Mouse (Mus musculus) lung, postnatal 4 days (tissue): ENCODE data around the gene Zfp970.
"Not testable (repeated sequence)": the region's sequence is repeated elsewhere in the genome, so short reads cannot be mapped to it uniquely, and the experiment has no call there.

Experiments
- DNase-seq, 2 experiments: peaks; one replicate each; pipeline ENCODE4 v3.0.0; 2021

Zfp970 gene

GRCm38 (mm10) chr2:177464676-177465075 is at the start of gene Zfp970:
Gene Zfp970, plus strand, starts transcription at chr2:177464733.
- DNase-seq = peak; percentile 35 to 49

- not testable (repeated sequence) for DNase-seq
Observed at GRCm38 (mm10) chr2:177468222-177468621, 3.7 kb downstream of the Zfp970 start.

DNA sequence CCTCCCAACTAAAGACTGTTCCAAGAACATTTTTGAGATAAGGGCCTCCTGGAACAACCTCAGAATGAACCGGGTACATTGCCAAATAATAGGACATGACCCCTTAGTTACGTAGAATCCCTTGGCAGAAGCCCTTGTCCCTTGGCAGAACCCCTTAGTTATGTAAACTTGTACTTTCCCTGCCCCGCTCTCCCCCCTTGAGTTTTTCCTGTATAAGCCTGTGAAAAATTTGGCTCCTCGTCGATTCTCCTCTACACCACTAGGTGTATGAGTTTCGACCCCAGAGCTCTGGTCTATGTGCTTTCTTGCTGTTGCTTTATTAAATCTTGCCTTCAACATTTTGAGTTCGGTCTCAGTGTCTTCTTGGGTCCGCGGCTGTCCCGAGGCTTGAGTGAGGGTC is 7.7 kb downstream of the Zfp970 start:
- peak in 1 of 2 experiments; percentile 29 for DNase-seq

- not testable (repeated sequence) for DNase-seq
Observed at GRCm38 (mm10) chr2:177481971-177482370, 17.4 kb downstream of the Zfp970 start.

GRCm38 (mm10) chr2:177483238-177483948 is 18.9 kb downstream of the Zfp970 start:
- not testable (repeated sequence) for DNase-seq

DNA sequence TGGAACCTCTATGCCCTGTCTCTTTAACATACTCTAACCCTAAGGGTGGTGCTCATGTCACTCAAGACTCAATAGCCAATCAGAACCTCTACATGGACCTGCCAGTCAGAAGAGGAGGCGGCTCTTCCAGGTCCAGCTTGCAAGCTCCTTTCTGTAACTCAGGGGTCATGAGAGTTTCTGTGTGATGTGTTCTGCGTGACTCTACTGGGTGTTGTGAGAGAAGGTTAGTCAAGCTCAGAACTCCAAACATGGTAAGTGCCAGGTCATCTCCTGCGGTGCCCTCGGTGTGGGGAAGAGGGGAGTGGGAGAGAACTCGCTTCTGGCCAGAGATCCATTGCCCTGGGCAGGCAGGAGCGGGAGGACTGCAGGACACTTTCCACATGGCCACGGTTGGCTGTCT is 33.5 kb downstream of the Zfp970 start, which contains the start of gene Gm14403:
TSS of gene Gm14403 (plus strand) at position 149 of the 400 bp plus-strand sequence.
- DNase-seq = peak; percentile 54

GRCm38 (mm10) chr2:177499182-177499581 is 34.6 kb downstream of the Zfp970 start:
- DNase-seq = not testable (repeated sequence)

DNA sequence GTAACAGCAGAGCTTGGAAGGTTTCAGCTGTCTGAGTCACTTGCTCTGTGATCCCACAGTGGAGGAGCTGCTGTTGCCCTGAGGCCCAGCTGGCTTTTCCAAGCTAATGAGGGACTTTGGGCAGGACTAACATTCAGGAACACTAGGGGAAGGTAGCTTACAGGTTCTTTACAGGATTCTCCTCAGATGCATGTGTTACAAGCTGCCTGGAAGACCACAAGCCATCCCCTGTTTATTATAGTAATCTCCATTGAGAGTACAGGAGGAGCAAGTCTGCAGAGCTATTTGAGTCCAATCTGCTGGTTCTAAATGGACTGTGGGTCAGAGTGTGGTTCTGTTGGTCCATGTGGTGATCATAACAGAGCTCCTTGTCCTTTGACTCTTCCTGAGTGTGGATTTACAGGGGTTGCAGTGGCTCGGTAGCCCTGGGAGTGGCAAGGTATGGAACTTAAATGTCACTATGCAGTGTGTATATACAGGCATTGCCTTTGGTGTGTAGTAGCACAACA is 40.7 kb downstream of the Zfp970 start:
- not testable (repeated sequence) for DNase-seq

- not testable (repeated sequence) for DNase-seq
Observed at GRCm38 (mm10) chr2:177511381-177511780, 46.8 kb downstream of the Zfp970 start.

- DNase-seq = not testable (repeated sequence)
Observed at GRCm38 (mm10) chr2:177511972-177512371, 47.4 kb downstream of the Zfp970 start.

GRCm38 (mm10) chr2:177513991-177514479 is 49.5 kb downstream of the Zfp970 start:
- not testable (repeated sequence) for DNase-seq

DNA sequence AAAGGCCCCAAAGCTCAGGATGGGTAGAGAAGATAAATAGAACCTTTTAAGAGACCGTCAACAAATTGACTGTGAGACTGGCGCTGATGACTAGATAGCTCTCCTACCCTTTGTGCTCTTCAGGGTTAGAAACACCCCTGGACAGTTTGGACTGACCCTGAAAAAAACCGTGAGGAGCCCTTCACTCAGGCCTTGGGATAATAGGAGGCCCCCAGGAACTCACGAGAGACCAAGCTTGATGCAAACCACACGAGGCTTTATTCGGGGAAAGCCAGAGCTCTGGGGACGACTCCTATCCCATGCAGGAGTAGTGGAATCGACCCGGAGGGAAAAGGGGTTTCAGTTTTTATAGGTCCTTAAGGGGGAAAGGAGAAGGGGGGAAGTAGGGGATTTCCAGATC is 53.2 kb downstream of the Zfp970 start:
- not testable (repeated sequence) for DNase-seq

DNA sequence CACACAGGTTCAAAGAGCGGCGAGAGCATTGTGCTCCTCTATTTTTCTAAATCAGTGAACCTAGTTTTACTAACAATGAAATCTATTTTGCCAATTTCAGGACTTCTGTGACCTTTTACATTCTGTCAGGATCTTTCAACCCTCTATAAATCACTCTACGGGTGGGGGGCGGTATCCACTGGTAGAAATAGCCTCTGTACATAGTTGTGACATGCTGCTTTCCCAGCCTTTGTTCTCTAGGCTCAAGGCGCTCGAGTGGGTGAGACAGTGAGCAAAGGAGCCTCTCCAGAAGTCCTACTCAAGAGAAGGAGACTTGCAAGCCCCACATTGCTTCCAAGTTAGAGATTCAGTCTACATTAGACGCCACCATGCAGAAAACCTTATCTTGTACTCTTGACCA is 53.8 kb downstream of the Zfp970 start:
- DNase-seq = not testable (repeated sequence)

DNA sequence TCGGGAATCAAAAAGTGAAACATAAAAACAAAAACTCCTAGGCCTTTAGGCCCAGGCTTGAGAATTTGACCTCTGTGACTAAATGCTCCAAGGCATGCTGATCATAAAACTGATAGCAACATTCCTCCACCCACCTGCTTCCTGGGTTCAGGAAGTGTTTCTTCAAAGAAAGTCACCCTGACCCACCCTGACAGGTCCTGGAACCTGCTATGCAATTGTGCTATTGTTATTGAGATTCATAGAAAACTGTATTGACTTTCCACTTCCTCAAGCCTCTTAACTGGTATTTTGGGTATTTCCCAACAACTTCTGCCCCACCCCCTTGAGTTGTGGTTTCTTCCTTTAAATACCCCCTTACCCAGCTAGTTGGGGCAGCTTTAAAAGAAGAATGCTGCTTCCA is 54.4 kb downstream of the Zfp970 start:
- DNase-seq = not testable (repeated sequence)

DNA sequence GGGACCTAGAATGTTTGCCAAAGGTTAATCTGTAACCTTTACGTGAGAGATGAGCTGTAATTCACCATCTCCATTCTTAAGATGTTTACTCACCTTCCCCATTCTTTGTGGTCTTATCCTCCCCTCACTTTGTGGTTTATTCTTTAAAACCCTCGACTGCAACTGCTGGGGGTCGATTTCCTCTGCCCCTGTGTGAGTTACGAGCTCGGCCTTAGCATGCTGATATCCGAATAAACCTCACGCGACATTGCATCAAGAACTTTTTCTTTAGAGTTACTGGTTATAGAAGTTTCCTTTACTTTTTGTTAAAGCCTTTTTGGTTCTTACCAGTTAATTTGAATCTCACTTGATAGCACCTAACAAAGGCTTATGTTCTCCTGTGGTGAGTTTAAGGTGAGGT is 55.5 kb downstream of the Zfp970 start:
- no peak for DNase-seq

- DNase-seq = no peak
Observed at GRCm38 (mm10) chr2:177523061-177523460, 58.5 kb downstream of the Zfp970 start.

GRCm38 (mm10) chr2:177523674-177524073 is 59.1 kb downstream of the Zfp970 start:
- not testable (repeated sequence) for DNase-seq

GRCm38 (mm10) chr2:177524171-177524570 is 59.6 kb downstream of the Zfp970 start:
- DNase-seq = not testable (repeated sequence)
